Mouse (Mus musculus) heart, postnatal 0 days (tissue): ENCODE results near the gene Gpr107. TPM values are rescaled to one million over a fixed set of nuclear protein-coding genes. Genes with fewer than 3 reads are reported as not detected.

Experiments used
- ATAC-seq: fragments of 200-750 bp; cut with Nextera tagmentation; 2 replicates; pipeline ENCODE4 v1.8.0; 2017; ENCODE audit warnings: low read depth, moderate number of reproducible peaks, moderate library complexity; ENCODE audit not compliant: insufficient read depth
- DNase-seq: peaks from one replicate; pipeline ENCODE4 v3.0.0-alpha.2; 2016; ENCODE audit warnings: low spot score
- H3K27ac ChIP-seq: fragments of 300-500 bp; sonication (generic); 2 replicates; pipeline ENCODE4 v1.5.1; 2014; ENCODE audit warnings: low read depth, mild to moderate bottlenecking
- H3K27me3 ChIP-seq: fragments of 300-500 bp; sonication (generic); 2 replicates; pipeline ENCODE4 v1.6.1; 2014; ENCODE audit warnings: low read length, mixed read lengths; ENCODE audit not compliant: control insufficient read depth, insufficient read depth
- H3K36me3 ChIP-seq: fragments of 300-500 bp; sonication (generic); replicated peaks from 2 replicates; pipeline ENCODE4 v1.6.1; 2014; ENCODE audit warnings: low read length, mixed read lengths; ENCODE audit not compliant: control insufficient read depth, insufficient read depth
- H3K4me1 ChIP-seq: fragments of 300-500 bp; sonication (generic); 2 replicates; pipeline ENCODE4 v1.6.1; 2014; ENCODE audit warnings: antibody characterized with exemption; ENCODE audit not compliant: control insufficient read depth, insufficient read depth
- H3K4me2 ChIP-seq: fragments of 300-500 bp; sonication (generic); 2 replicates; pipeline ENCODE4 v1.6.1; 2014; ENCODE audit warnings: low read depth, mild to moderate bottlenecking, low read length, moderate library complexity
- H3K4me3 ChIP-seq: fragments of 300-500 bp; sonication (generic); 2 replicates; pipeline ENCODE4 v1.5.1; 2014; ENCODE audit warnings: low read depth, low read length
- H3K9ac ChIP-seq: fragments of 300-500 bp; sonication (generic); replicated peaks from 2 replicates; pipeline ENCODE4 v1.6.1; 2014; ENCODE audit warnings: low read depth, low read length, mixed read lengths
- H3K9me3 ChIP-seq: fragments of 300-500 bp; sonication (generic); replicated peaks from 2 replicates; pipeline ENCODE4 v1.6.1; 2016; ENCODE audit warnings: low read length; ENCODE audit not compliant: control insufficient read depth
- CTCF ChIP-seq: IDR thresholded peaks from 2 replicates; pipeline ENCODE4 v1.5.1; 2016; ENCODE audit warnings: antibody characterized with exemption, control low read depth, low read depth
- EP300 ChIP-seq: IDR thresholded peaks from 2 replicates; pipeline ENCODE4 v1.6.1; 2016; ENCODE audit warnings: antibody characterized with exemption, low read depth
- WGBS: fragments of 180-500 bp; shearing (Covaris S2); extraction: QIAGEN DNeasy Blood & Tissue Kit; methylation state at CpG from one replicate; pipeline ENCODE4 v1.1.7; 2014; 5-methylcytosine and 5-hydroxymethylcytosine counted together
- polyA plus RNA-seq: library from polyadenylated mRNA; unstranded; fragments of >200 nt; fragmentation: Nextera tagmentation; extraction: Ambion mirVana; gene quantifications from 2 replicates; pipeline ENCODE4 v1.2.1, GENCODE M21; 2015
- total RNA-seq: library from RNA; depleted of rRNA; stranded (reverse); fragments of >200 nt; gene quantifications from 2 replicates; pipeline ENCODE4 v1.2.3, GENCODE M21; 2014; ENCODE audit warnings: low replicate concordance

Gene Gpr107
- total and polyA plus RNA-seq, 2 experiments from 2014 or later = 20.3 to 69.4 TPM

GRCm38 (mm10) chr2:31108186-31108585 lies 43.9 kb upstream of the Gpr107 start:
- Histone ChIP-seq H3K9me3 (no peaks in the 10 kb centered on the region), H3K36me3 (0 out of 2 replicates have a peak, but pooled peaks cover 2% of the 10 kb centered on the region), H3K4me2 (no peak overlapping the region), H3K4me3 (no peak overlapping the region), H3K27me3 (no peaks in the 10 kb centered on the region), H3K9ac (no peak overlapping the region), H3K4me1 (peaks cover 46% of the 10 kb centered on the region), H3K27ac (peak overlapping the region; percentile 63)
- TF ChIP-seq CTCF (no peak), EP300 (no peak)
- DNase-seq (no peak), ATAC-seq (no peak)
- 57% methylated on average over 6 of the region's 6 CpGs for WGBS

- WGBS = 38% methylated on average over 12 of the region's 12 CpGs
- Histone ChIP-seq H3K4me1 (peaks cover 46% of the 10 kb centered on the region), H3K9ac (no peak overlapping the region), H3K27ac (0 out of 2 replicates have a peak overlapping the region, but pooled peaks have one; percentile 2), H3K4me2 (no peak overlapping the region), H3K9me3 (no peaks in the 10 kb centered on the region), H3K4me3 (no peak overlapping the region), H3K27me3 (no peaks in the 10 kb centered on the region), H3K36me3 (no peaks in the 10 kb centered on the region)
- no peak for TF ChIP-seq EP300
- TF ChIP-seq CTCF = no peak
- ATAC-seq (no peak), DNase-seq (no peak)
These were observed 42.1 kb upstream of the Gpr107 start for GRCm38 (mm10) chr2:31109960-31110548.

- no peak overlapping the region for H3K4me3 ChIP-seq
- 41% methylated on average over 6 of the region's 6 CpGs for WGBS
- no peak overlapping the region for H3K4me2 ChIP-seq
- no peak for ATAC-seq
- no peak for DNase-seq
- TF ChIP-seq CTCF = no peak
- TF ChIP-seq EP300 = no peak
- no peaks in the 10 kb centered on the region for H3K27me3 ChIP-seq
- H3K4me1 ChIP-seq = peaks cover 41% of the 10 kb centered on the region
- H3K27ac ChIP-seq = peak overlapping the region; percentile 41; the same call in 1 of the 2 replicates
- no peaks in the 10 kb centered on the region for H3K9me3 ChIP-seq
- peak overlapping the region; percentile 25; the same call in 1 of the 2 replicates for H3K9ac ChIP-seq
- H3K36me3 ChIP-seq = no peaks in the 10 kb centered on the region
These were observed 40.4 kb upstream of the Gpr107 start for GRCm38 (mm10) chr2:31111685-31112084.

GRCm38 (mm10) chr2:31114205-31114604 lies 37.9 kb upstream of the Gpr107 start:
- Histone ChIP-seq H3K4me2 (no peak overlapping the region), H3K9ac (no peak overlapping the region), H3K4me1 (peaks cover 26% of the 10 kb centered on the region; the same call in 1 of the 2 replicates), H3K36me3 (no peaks in the 10 kb centered on the region), H3K27me3 (no peaks in the 10 kb centered on the region), H3K4me3 (no peak overlapping the region), H3K9me3 (no peaks in the 10 kb centered on the region), H3K27ac (no peak overlapping the region)
- TF ChIP-seq CTCF (no peak), EP300 (no peak)
- WGBS = 96% methylated on average over 2 of the region's 2 CpGs
- DNase-seq (no peak), ATAC-seq (no peak)

- 60% methylated on average over 10 of the region's 10 CpGs for WGBS
- Histone ChIP-seq H3K4me1 (peaks cover 22% of the 10 kb centered on the region; the same call in 1 of the 2 replicates), H3K36me3 (no peaks in the 10 kb centered on the region), H3K4me3 (no peak overlapping the region), H3K27me3 (no peaks in the 10 kb centered on the region), H3K9ac (no peak overlapping the region), H3K9me3 (no peaks in the 10 kb centered on the region), H3K4me2 (no peak overlapping the region), H3K27ac (peak overlapping the region; percentile 67; the same call in 1 of the 2 replicates)
- no peak for TF ChIP-seq EP300
- TF ChIP-seq CTCF = no peak
- no peak for ATAC-seq
- no peak for DNase-seq
These were observed 36.8 kb upstream of the Gpr107 start for GRCm38 (mm10) chr2:31115091-31115942.
